Mouse (Mus musculus) thymus, postnatal 4 days (tissue): ENCODE data around the gene Arhgap1.

Source experiments
- DNase-seq: peaks from one replicate; pipeline ENCODE4 v3.0.0; 2021

The Arhgap1 gene

GRCm38 (mm10) chr2:91705736-91706135, 56.1 kb downstream of the Arhgap1 start:
- DNase-seq = no peak

GRCm38 (mm10) chr2:91706456-91706855, 56.8 kb downstream of the Arhgap1 start:
- DNase-seq = no peak

GRCm38 (mm10) chr2:91708361-91708760, 58.7 kb downstream of the Arhgap1 start:
- no peak for DNase-seq

GRCm38 (mm10) chr2:91710272-91711234, 60.9 kb downstream of the Arhgap1 start, which contains the start of the genes Atg13 and Harbi1:
TSS of gene Atg13 (minus strand) at chr2:91710576.
TSS of gene Harbi1 (plus strand) at chr2:91710852.
- DNase-seq = peak; percentile 96

GRCm38 (mm10) chr2:91711256-91711925, 61.7 kb downstream of the Arhgap1 start:
- peak; percentile 11 for DNase-seq

GRCm38 (mm10) chr2:91714921-91715320, 65.3 kb downstream of the Arhgap1 start:
- no peak for DNase-seq

- no peak for DNase-seq
Measured at GRCm38 (mm10) chr2:91718276-91718675, 68.6 kb downstream of the Arhgap1 start.
